Mouse (Mus musculus): ENCODE data around the gene Amh.

Gene Amh

GRCm38 (mm10) chr10:80829359-80830278, 24.6 kb downstream of the Amh start:
- no peak for DNase-seq

- no peak for DNase-seq
Observed at GRCm38 (mm10) chr10:80831136-80831535, 26.1 kb downstream of the Amh start.

DNA sequence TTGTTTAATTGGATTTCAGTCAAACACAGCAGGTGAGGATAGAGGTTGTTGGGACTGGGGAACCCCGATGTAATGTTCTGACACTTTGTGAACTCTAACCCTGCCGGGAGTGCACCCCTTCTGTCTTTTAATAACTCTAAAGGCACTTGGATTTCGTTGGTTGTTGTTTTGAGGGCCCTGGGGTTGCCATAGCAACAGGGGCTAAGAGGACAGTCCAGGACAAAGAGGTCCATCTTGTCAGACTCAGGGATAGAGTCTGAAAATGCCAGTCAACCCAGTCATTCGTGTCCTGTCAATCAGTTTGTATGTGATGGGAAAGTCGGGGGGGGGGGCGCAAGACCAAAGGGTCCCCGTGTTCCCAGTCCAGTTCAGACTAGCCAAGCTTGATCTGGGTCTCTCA, 27.8 kb downstream of the Amh start:
- no peak for DNase-seq

DNA sequence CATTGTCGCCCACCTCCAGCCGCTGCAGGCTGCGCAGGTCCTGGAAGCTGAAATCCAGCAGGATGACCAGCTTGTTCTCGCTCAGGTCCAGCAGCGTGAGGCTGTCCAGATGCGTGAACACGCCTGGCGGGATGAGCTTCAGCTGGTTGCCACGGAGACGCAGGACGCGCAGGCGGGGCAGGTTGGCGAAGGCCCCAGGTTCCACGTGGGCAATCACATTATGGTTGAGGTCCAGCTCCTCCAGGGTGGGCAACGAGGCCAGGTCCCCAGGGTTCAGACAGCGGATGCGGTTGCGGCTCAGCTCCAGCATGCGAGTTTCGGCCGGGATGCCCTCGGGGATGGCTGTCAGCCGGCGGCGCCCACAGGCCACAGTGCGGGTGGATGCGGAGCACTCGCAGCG, 30.6 kb downstream of the Amh start:
- no peak for DNase-seq

- peak; percentile 80 for DNase-seq
Observed at GRCm38 (mm10) chr10:80836949-80837379, 31.9 kb downstream of the Amh start.

- DNase-seq: peak; percentile 84
Observed at GRCm38 (mm10) chr10:80837827-80838226, 32.8 kb downstream of the Amh start.

DNA sequence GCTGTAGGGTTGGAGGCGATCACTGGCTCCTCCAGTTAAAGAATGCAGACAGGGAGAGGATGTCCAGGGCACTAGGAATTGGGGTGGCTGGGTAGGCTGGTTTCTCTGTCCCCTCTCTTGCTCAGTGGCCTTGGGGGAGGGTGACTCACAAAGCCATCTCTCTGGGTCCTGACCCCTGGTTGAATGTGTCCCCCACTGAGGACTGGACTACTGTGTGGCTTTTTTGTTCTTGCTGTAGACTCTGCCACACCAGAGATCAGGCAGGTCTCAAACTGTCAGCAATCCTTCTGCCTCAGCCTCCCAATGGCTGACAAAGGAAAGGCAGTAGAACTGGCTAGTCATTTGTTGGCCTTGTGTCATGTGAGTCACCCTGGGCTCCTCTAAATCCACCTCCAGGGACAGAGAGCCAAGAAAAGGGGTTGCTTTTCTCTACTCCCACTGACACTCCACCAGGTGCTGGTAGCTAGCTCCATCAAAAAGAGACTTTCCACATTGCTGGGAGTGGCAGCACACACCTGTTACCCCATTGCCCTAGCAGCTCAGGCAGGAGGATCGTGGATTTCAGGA, 33.4 kb downstream of the Amh start:
- no peak for DNase-seq

DNA sequence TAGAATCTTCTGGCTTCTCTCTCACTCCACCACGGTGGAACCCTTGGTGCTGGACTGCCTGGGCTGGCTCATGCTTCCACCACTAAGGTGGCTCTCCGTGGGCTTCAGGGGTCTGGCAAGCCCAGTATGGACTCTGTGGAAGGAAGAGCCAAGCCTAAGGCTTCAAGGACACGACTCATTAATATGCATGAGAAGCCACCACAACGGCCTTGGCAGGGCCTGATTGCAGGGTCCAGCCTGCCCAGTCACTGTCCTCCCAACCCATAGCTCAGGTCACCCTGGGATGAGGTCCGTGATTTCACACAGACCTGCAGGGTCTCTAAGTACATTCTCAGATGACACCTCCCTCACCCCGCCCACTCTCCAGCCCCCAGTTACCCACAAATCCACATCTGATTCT, 34.8 kb downstream of the Amh start:
- no peak for DNase-seq

- DNase-seq: peak; percentile 52
Observed at GRCm38 (mm10) chr10:80841685-80842084, 36.6 kb downstream of the Amh start.

- DNase-seq: peak; percentile 55
Observed at GRCm38 (mm10) chr10:80842334-80842733, 37.3 kb downstream of the Amh start.

DNA sequence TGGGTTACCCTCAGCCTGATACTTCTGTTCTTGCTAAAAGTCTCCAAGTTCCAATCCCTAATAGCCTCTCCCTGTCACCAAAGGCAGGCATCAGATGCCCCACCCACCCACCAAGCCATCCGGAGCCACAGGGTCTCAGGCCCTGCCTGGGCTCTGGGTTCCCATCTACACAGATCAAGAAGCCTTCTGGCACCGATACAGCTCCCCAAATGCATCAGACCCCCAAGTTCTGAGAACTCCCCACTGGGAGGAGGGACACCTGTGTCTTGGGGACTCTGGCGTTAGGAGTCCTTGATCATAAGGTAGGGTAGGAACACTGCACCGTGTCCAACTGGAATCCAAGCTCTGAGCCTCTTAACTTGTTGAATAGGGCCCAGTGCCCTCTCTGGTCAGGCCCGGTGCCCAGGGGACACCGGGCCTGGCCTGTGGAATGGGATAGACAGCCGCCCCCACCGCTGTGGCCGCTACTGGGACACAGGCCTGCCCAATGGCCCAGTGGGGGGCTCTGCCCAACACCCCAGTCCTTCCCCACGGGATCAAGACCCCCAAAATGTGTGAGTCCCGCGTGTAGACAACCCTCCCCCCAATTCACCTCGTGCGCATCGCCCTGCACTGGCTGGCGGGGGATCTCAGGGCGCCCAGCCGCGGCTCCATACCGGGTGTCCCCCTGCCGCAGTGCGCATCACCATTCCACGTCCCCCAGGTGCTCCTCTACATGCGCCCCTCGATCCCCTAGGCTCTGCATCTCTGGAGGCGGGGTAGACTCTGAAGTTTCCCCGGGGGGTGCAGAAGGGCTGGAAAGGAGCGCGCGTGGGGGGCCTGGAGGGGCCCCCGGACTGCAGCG, 38.3 kb downstream of the Amh start:
- peak; percentile 72 for DNase-seq

GRCm38 (mm10) chr10:80843931-80844547, 39.0 kb downstream of the Amh start, which contains the start of gene Lingo3:
TSS of gene Lingo3 (minus strand) at chr10:80844039.
- peak; percentile 85 for DNase-seq

DNA sequence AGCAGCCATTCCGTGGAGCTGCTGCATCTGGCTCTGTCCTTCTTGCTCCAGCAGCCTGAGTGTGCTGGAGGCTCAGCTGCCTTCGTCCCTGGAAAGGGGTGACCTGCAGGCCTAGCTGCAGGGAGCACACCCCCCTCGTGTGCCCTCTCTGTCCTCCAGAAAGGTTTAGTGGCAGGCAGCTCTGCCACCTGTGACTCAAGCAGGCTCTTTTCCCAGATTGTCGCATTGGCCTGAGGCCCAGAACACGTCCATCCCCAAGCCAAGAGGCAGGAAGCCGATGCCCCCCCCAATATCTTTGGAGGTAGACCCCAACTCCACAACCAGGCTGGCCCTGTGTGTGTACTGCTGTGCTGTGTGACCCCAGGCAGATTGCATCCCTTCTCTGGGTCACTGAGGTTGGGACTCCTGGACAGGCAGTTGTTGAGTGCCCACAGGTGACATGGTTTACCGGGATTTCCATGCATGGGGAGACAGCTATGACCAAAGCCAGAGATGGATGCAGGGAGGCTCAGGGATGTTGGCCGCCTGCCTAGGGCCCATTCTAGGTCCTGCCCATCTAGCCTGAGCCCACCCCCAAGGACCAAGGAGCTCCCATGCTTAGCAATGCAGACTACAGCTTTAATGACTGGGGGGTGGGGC, 40.1 kb downstream of the Amh start:
- DNase-seq: peak; percentile 72

GRCm38 (mm10) chr10:80845732-80846131, 40.7 kb downstream of the Amh start:
- no peak for DNase-seq

- DNase-seq: no peak
Observed at GRCm38 (mm10) chr10:80848571-80848970, 43.5 kb downstream of the Amh start.

- peak; percentile 96 for DNase-seq
Observed at GRCm38 (mm10) chr10:80854913-80855748, 50.1 kb downstream of the Amh start, which contains the start of the genes Lsm7 and Sppl2b. TSS of gene Lsm7 (minus strand) at chr10:80855209. TSS of gene Sppl2b (plus strand) at chr10:80855275.

- DNase-seq: peak; percentile 76
Observed at GRCm38 (mm10) chr10:80855749-80856073, 50.7 kb downstream of the Amh start.

DNA sequence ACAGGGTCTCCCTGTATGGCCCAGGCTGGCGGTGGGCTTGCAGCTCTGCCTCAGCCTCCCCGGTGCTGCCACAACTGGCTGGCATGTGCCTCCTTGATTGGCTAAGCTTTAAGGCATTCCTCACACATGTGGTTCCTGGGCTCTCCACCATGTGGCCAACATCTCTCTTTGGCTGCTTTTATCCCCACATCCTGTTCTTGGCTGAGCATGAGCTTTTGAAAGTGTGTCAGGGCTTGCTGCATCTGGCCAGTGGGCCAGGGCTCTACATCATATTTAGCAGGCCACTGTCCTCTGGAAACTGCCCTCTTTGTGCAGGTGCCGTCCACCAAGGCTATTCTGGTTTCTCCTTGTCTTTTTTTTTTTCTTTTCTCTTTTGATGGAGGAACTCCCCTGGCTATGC, 51.2 kb downstream of the Amh start:
- no peak for DNase-seq

DNA sequence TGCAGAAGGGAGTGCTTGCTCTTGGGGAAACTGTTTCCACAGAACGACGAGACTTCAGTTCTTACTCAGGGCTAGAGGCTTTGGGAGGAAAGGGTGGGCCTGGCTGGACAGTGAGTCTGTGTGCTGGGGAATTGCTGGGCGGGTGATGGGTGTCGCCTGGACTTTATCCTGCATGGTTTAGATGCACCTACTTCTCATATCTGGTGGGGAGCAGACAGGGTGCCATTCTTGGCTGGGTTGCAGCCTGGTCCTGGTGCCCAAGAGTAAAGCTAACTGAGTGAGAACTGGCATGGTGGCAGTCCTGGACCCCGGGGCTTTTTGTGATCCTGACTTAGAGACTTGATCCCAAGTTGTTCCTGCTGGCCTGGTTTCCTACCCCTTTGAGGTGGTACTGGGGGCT, 51.9 kb downstream of the Amh start:
- no peak for DNase-seq
